Mouse (Mus musculus) lung, postnatal 0 days (tissue): ENCODE measurements around the gene Hoxb6.

ENCODE experiments used
- CTCF ChIP-seq: IDR thresholded peaks from 2 replicates; pipeline ENCODE4 v1.5.1; 2016; ENCODE audit warnings: antibody characterized with exemption, mild to moderate bottlenecking
- EP300 ChIP-seq: IDR thresholded peaks from 2 replicates; pipeline ENCODE4 v1.6.1; 2016; ENCODE audit warnings: antibody characterized with exemption, mild to moderate bottlenecking, control low read depth

- TF ChIP-seq CTCF (no peak), EP300 (no peak)
These were observed at the start of gene Hoxb6 for GRCm38 (mm10) chr11:96291681-96292564.
